Mouse (Mus musculus): ENCODE data around the gene Nrcam.

Nrcam gene

GRCm38 (mm10) chr12:44437046-44437827 is 108.6 kb downstream of the Nrcam start:
- no peak for DNase-seq (ENCODE audit: low spot score)

DNA sequence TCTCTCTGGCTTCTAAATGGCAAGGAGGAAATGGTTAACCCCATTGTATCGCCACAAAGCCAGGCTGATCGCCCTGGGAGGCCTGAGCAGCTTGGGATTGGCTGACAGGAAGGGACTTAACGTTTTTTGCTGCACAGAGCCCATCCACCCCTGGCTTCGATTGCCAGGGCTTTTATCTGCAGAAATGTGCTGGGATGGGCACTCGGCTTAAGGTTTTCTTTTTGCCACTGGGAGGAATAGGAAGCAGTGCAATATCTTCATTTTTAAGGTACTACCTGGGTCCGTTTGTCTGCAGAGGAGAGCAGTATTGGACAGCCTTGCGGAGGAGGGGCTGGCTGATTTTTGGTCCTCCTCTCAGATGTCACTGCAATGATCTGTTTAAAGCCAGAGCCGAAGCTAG is 110.2 kb downstream of the Nrcam start:
- DNase-seq (ENCODE audit: low spot score), result no peak

DNA sequence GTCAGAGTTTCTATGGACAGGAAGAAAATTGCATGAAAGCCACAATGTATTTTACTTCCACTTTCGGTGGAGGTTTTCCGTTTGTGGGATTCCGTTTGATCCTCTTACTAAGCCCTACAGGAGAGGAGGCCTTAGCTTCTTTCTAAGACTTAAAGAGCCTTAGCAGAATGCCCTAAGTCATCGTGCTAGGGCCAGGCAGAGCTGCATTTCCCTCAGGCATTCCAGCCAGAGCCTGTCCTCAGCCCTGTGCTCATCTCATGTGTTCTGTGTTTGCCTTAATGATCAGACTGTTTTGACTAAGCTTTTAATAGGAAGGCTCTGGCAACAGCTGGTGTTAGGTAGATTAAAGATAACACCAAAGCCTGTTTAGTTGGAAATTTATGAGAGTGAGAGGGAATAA is 111.5 kb downstream of the Nrcam start:
- no peak for DNase-seq (ENCODE audit: low spot score)

GRCm38 (mm10) chr12:44450930-44451329 is 122.2 kb downstream of the Nrcam start:
- no peak for DNase-seq (ENCODE audit: low spot score)

DNA sequence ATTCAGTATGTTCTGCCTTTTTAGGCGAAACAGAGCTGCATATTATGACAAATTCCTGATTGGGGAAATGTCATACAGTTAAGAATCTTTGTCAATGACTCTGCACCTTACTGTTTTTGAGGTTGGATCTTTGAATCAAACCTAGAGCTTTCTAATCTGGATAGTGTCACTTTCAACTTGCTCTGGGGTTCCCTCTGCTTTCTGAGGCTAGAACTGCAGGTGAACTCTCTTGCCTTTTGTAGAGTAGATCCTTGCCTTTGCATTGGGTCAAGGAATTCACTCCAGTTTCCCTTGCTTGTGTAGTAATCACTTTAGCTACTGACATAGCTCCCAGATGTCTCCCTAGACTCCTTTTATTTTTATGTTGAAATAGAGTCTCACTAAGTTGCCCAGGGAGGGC is 123.1 kb downstream of the Nrcam start:
- no peak for DNase-seq (ENCODE audit: low spot score)

- no peak for DNase-seq (ENCODE audit: low spot score)
These were observed 125.1 kb downstream of the Nrcam start for GRCm38 (mm10) chr12:44453791-44454190.

DNA sequence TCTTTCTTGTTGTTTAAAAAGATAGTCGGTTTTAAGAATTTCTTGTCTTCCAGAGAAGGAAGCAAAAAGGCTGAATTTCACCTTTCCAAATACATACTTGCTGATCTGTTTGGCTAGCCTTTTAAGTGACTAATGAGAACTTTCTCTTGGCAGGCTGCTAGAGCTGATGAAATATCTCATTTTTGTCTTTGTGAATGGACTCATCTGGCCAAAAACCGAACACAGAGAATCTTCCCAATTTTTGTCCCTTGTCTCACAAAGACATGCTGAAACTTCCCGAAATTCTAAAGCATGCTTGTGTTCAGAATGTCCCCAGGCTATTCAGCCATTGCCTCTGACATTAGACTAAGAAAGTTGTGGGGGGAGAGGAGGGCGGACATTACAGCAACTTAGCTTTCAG is 129.3 kb downstream of the Nrcam start:
- DNase-seq (ENCODE audit: low spot score), result no peak

GRCm38 (mm10) chr12:44462436-44462835 is 133.8 kb downstream of the Nrcam start:
- DNase-seq (ENCODE audit: low spot score), result no peak

GRCm38 (mm10) chr12:44462976-44463375 is 134.3 kb downstream of the Nrcam start:
- DNase-seq (ENCODE audit: low spot score), result no peak

- no peak for DNase-seq (ENCODE audit: low spot score)
These were observed 142.4 kb downstream of the Nrcam start for GRCm38 (mm10) chr12:44471073-44471472.

- DNase-seq (ENCODE audit: low spot score), result no peak
These were observed 146.7 kb downstream of the Nrcam start for GRCm38 (mm10) chr12:44475355-44475754.

- DNase-seq (ENCODE audit: low spot score), result no peak
These were observed 150.8 kb downstream of the Nrcam start for GRCm38 (mm10) chr12:44479260-44480030.

- DNase-seq (ENCODE audit: low spot score), result no peak
These were observed 151.3 kb downstream of the Nrcam start for GRCm38 (mm10) chr12:44480031-44480419.

GRCm38 (mm10) chr12:44481415-44481814 is 152.7 kb downstream of the Nrcam start:
- no peak for DNase-seq (ENCODE audit: low spot score)

DNA sequence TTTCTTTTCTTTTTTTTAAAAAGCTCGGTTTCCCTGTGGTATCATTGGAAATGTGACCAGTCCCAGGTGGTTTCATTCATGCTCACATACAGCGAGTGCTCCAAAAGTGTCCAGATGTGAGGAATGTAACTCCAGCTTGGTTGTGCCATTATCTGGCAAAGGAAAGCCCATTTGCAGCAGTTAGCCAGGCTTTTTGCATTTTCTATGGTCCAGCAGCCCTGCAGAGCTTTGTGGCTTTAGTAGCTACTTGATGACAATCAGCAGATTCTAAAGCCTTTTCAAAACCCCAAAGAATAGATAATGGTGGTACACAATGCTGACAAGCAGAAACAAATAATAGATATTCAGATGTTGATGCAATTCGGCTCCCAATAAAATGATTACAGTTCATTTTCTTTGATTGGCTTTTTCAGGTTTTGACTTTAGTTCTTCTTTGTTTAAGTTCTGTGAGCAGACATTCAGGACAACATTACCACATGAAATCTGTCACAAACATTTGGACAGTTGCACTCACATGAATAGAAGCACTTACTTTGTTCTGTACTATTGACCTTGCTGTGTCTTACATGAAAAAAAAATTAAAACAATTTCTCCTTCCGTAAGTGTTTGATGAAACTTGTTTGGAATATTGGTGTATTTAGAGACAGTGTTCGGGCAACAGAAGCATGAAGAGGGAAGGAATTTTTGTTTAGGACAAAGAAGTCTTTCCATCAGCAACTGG is 164.2 kb downstream of the Nrcam start:
- DNase-seq (ENCODE audit: low spot score), result no peak

DNA sequence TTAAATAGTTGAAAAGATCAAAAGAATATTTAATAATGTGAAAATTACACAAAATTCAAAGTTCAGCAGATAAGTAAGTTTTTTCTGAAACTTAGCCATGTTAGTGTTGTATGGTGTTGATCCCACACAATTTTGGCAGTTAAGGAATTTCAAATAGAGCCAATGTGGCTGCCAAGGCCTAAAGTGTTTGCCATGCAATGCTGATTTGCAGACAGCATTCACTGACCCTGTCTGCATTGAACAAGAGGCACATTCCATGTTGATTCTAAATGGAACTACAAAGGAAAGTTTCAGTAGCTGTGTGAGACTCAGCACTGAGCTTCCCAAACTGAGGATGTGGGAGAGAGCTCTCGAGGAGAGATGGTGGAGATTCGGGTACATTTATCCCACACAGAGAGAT is 169.1 kb downstream of the Nrcam start:
- DNase-seq (ENCODE audit: low spot score), result no peak

DNA sequence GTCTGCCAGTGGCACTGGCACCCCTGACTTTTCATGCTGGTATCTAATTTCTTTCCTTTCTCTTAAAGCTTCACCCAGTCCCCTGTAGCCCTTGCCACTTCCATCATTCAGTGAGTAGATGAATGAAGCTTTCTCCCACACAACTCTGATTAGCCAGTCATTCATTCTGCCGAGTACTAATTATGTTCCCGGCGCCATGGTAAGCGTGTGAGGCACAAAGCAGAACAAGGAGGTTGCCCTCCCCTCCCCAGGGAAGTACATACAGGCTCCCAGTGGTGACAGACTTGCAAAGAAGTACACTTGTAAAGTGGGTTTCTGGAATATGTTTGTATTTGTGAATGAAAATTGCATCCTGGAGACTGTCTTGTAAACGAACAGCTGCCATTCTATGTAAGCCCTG is 170.2 kb downstream of the Nrcam start:
- no peak for DNase-seq (ENCODE audit: low spot score)

- peak; percentile 9 for DNase-seq (ENCODE audit: low spot score)
These were observed 173.3 kb downstream of the Nrcam start for GRCm38 (mm10) chr12:44501807-44502487.

DNA sequence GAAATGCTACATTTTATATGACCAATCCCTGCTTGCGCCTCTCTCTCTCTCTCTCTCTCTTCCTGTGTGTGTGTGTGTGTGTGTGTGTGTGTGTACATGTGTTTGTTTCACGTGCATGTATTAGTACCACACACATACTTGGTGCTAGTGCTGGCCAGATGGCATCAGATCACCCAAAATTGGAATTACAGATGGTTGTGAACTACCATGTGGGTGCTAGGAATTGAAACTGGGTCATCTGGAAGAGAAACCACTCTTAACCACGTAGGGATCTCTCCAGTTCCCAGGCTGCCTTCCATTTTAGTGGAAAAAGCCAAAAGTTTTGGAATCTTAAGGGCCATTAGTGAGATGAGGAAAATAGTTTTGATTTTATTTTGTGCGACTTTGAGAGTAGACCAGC is 175.1 kb downstream of the Nrcam start:
- no peak for DNase-seq (ENCODE audit: low spot score)

DNA sequence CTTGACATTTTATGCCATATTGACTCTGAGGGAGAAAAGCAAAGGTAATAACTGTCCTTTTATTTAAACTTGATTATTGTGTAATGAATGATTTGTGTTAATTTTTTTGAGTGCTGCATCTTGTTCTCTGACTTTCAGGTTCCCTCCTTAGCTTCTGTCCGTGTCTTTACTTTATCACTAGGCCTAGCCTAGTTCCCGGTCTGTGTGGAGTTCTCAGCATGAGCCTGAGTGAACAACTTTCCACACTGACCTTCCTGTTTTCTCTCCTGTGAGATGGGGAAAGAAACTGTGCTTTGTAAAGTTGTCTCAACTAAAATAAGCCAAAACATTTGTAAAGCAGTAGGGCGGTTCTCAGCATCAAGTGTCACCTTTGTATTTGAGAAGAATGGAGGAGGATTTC is 179.9 kb downstream of the Nrcam start:
- DNase-seq (ENCODE audit: low spot score), result no peak

DNA sequence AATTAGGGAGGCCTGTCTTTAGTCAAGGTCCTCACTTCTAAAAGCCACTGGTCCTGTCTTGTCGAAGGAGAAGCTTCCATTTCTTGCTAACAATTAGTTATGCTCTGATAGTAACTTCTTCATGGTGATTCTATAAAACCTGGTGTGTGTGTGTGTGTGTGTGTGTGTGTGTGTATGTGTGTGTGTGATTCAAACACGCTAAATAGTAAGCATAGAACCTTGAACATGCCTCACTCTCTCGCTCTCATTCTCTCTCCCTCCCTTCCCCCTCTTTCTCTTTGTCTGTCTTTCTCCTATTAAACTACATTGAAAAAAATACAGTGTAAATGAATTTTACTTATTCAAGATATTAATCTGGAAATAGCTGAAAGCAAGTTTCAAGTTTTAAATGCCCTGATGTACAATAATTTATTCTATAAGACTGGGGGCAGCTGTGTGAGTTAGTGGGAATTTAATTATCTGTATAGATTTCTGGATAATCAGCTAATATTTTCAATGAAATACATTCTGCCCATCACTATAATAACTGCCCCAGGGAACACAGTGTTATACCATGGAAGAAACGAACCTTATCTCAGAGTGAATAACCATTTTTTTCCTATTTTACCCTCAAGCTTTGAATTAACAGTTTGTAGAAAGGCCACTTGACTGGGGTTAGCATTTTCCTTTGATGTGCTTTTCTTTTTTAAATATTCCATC is 180.9 kb downstream of the Nrcam start:
- no peak for DNase-seq (ENCODE audit: low spot score)

DNA sequence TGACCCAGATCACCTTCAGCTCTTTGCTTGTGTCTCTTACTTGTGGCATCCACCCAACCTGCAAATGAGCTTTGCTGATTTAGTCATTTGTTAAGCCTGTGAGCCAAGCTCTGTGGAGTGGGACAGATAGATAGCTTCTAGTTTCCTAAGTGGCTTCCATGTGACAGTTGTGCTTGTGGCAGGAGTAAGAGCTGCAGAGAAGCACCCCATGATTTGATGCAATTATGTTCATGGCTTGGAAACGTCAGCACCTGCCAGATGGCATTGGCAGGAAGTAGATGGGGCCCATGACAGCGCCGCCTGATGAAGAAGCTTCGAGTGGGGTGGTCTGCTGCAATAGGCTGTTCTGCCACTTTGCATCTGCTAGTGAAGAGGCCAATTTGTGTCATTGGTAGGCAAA is 186.4 kb downstream of the Nrcam start:
- no peak for DNase-seq (ENCODE audit: low spot score)
